Mouse (Mus musculus): ENCODE data around the gene Fntb. TPM values are rescaled to one million over a fixed set of nuclear protein-coding genes. Genes with fewer than 3 reads are reported as not detected.

Fntb gene
- polyA plus RNA-seq, 1 experiment from 2014 or later, result 42.3 TPM

GRCm38 (mm10) chr12:76770841-76771500, 5.6 kb downstream of the Fntb start:
- no peak overlapping the region for H3K9ac ChIP-seq (ENCODE audit: low read depth, low read length)
- peaks cover 4% of the 10 kb centered on the region; the same call in 1 of the 2 replicates for H3K4me1 ChIP-seq (ENCODE audit: control insufficient read depth, insufficient read depth, low read length)
- no peaks in the 10 kb centered on the region for H3K36me3 ChIP-seq (ENCODE audit: control insufficient read depth, insufficient read depth, low read length)
- no peak overlapping the region for H3K27ac ChIP-seq (ENCODE audit: low read depth, low read length)
- H3K4me2 ChIP-seq (replicated peaks; ENCODE audit: low read depth, low read length), result no peak overlapping the region
- H3K9me3 ChIP-seq (ENCODE audit: control insufficient read depth, low read length), result no peaks in the 10 kb centered on the region
- 92% methylated on average over 5 of the region's 5 CpGs for WGBS
- no peaks in the 10 kb centered on the region for H3K27me3 ChIP-seq (ENCODE audit: control insufficient read depth, insufficient read depth, low read length)
- H3K4me3 ChIP-seq (ENCODE audit: low read length), result no peak overlapping the region
- no peak for ATAC-seq (ENCODE audit: low FRiP score, low TSS enrichment)

- no peaks in the 10 kb centered on the region for H3K9me3 ChIP-seq (ENCODE audit: control insufficient read depth, low read length)
- H3K4me1 ChIP-seq (ENCODE audit: control insufficient read depth, insufficient read depth, low read length), result no peaks in the 10 kb centered on the region
- H3K36me3 ChIP-seq (ENCODE audit: control insufficient read depth, insufficient read depth, low read length), result no peaks in the 10 kb centered on the region
- no peaks in the 10 kb centered on the region for H3K27me3 ChIP-seq (ENCODE audit: control insufficient read depth, insufficient read depth, low read length)
- H3K9ac ChIP-seq (ENCODE audit: low read depth, low read length), result no peak overlapping the region
- H3K4me3 ChIP-seq (ENCODE audit: low read length), result no peak overlapping the region
- ATAC-seq (ENCODE audit: low FRiP score, low TSS enrichment), result no peak
- WGBS, result 89% methylated on average over 5 of the region's 5 CpGs
- no peak overlapping the region for H3K27ac ChIP-seq (ENCODE audit: low read depth, low read length)
- H3K4me2 ChIP-seq (replicated peaks; ENCODE audit: low read depth, low read length), result no peak overlapping the region
Measured at GRCm38 (mm10) chr12:76771540-76771939, 6.2 kb downstream of the Fntb start.

DNA sequence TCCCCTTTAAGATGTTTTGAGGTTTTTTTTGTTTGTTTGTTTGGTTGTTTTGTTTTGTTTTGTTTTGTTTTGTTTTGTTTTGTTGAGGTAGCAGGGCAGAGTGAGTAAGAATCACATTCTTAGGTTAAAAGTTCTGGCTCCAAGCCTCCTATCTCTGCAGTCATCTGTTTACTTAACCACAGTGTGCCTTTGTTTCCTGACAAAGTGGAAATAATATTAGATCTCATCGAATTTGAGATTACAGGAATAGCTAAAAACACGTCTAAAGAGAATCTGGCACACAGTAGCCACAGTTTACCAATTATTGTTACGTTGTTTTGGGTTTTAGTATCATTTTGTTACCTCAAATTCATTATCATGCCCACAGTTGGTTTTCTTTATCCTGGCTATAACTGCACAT, 9.3 kb downstream of the Fntb start:
- Histone ChIP-seq H3K27ac (ENCODE audit: low read depth, low read length) (no peak overlapping the region), H3K4me2 (replicated peaks; ENCODE audit: low read depth, low read length) (no peak overlapping the region), H3K36me3 (ENCODE audit: control insufficient read depth, insufficient read depth, low read length) (no peaks in the 10 kb centered on the region), H3K27me3 (ENCODE audit: control insufficient read depth, insufficient read depth, low read length) (no peaks in the 10 kb centered on the region), H3K9me3 (ENCODE audit: control insufficient read depth, low read length) (no peaks in the 10 kb centered on the region), H3K9ac (ENCODE audit: low read depth, low read length) (no peak overlapping the region), H3K4me3 (ENCODE audit: low read length) (no peak overlapping the region), H3K4me1 (ENCODE audit: control insufficient read depth, insufficient read depth, low read length) (no peaks in the 10 kb centered on the region)
- WGBS, result 77% methylated on average over 3 of the region's 3 CpGs
- no peak for ATAC-seq (ENCODE audit: low FRiP score, low TSS enrichment)

- H3K4me1 ChIP-seq (ENCODE audit: control insufficient read depth, insufficient read depth, low read length), result no peaks in the 10 kb centered on the region
- no peak overlapping the region for H3K27ac ChIP-seq (ENCODE audit: low read depth, low read length)
- WGBS, result 72% methylated on average over 4 of the region's 4 CpGs
- H3K4me2 ChIP-seq (replicated peaks; ENCODE audit: low read depth, low read length), result no peak overlapping the region
- H3K9ac ChIP-seq (ENCODE audit: low read depth, low read length), result no peak overlapping the region
- H3K27me3 ChIP-seq (ENCODE audit: control insufficient read depth, insufficient read depth, low read length), result no peaks in the 10 kb centered on the region
- no peak overlapping the region for H3K4me3 ChIP-seq (ENCODE audit: low read length)
- no peaks in the 10 kb centered on the region for H3K36me3 ChIP-seq (ENCODE audit: control insufficient read depth, insufficient read depth, low read length)
- H3K9me3 ChIP-seq (ENCODE audit: control insufficient read depth, low read length), result no peaks in the 10 kb centered on the region
- ATAC-seq (ENCODE audit: low FRiP score, low TSS enrichment), result no peak
Measured at GRCm38 (mm10) chr12:76775132-76775531, 9.7 kb downstream of the Fntb start.

- no peak overlapping the region for H3K27ac ChIP-seq (ENCODE audit: low read depth, low read length)
- no peaks in the 10 kb centered on the region for H3K27me3 ChIP-seq (ENCODE audit: control insufficient read depth, insufficient read depth, low read length)
- no peak for ATAC-seq (ENCODE audit: low FRiP score, low TSS enrichment)
- H3K36me3 ChIP-seq (ENCODE audit: control insufficient read depth, insufficient read depth, low read length), result no peaks in the 10 kb centered on the region
- no peaks in the 10 kb centered on the region for H3K4me1 ChIP-seq (ENCODE audit: control insufficient read depth, insufficient read depth, low read length)
- 89% methylated on average over 5 of the region's 5 CpGs for WGBS
- no peak overlapping the region for H3K9ac ChIP-seq (ENCODE audit: low read depth, low read length)
- no peak overlapping the region for H3K4me2 ChIP-seq (replicated peaks; ENCODE audit: low read depth, low read length)
- H3K4me3 ChIP-seq (ENCODE audit: low read length), result no peak overlapping the region
- H3K9me3 ChIP-seq (ENCODE audit: control insufficient read depth, low read length), result no peaks in the 10 kb centered on the region
Measured at GRCm38 (mm10) chr12:76776898-76777297, 11.5 kb downstream of the Fntb start.

DNA sequence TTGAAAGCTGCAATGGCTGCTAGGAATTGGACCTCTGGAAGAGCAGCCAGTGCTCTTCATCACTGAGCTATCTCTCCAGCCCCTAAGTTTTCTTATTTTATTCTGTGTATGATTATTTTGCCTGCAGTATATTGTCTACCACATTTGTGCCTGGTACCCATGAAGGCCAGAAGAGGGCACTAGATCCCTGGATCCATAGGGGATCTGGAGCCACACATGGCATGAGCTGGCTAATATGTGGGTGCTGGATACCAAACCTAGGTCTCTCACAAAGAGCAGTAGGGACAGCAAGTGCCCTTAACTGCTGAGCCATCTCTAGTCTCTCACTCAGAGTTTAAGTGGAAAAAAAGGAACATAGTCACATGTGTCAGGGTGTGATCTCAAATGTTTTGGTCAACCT, 12.5 kb downstream of the Fntb start:
- Histone ChIP-seq H3K27me3 (ENCODE audit: control insufficient read depth, insufficient read depth, low read length) (no peaks in the 10 kb centered on the region), H3K9ac (ENCODE audit: low read depth, low read length) (no peak overlapping the region), H3K27ac (ENCODE audit: low read depth, low read length) (no peak overlapping the region), H3K4me3 (ENCODE audit: low read length) (no peak overlapping the region), H3K36me3 (ENCODE audit: control insufficient read depth, insufficient read depth, low read length) (no peaks in the 10 kb centered on the region), H3K4me1 (ENCODE audit: control insufficient read depth, insufficient read depth, low read length) (no peaks in the 10 kb centered on the region), H3K9me3 (ENCODE audit: control insufficient read depth, low read length) (no peaks in the 10 kb centered on the region), H3K4me2 (replicated peaks; ENCODE audit: low read depth, low read length) (no peak overlapping the region)
- no peak for ATAC-seq (ENCODE audit: low FRiP score, low TSS enrichment)

DNA sequence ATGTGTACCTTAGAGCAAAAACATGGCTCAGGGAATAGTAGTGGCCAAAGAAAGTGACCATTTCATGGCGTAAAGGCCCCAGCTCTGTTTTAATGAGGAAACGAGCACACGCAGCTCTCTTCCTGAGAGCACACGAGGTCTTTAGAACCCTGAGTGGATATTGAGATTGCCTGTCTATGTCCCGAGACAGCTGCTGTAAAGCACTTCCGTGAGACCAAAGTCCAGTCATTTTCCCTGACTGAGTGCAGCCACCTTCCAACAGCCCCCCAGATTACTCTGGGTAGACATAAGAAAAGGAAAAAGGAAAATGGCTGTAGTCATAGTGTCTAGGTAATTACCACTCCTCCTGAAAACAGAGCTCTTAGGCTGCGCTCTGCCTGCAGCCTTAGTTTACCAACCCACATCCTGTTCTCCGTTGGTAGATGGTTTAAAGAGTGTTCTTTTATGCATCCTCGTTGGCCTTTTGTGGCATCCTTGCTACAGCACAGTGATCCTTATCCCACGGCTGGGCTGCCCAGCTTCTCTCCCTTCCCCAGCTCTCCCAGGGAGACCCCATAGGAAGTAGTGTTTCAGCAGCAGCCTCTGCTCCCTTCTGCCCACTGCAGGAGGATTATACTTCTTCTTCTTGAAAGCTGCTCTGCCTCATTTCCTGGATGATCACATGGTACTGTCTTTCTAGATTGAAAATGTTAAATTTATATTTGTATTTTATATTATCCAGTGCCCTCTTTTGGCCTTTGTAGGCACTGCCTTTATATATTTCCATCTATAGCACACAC, 13.1 kb downstream of the Fntb start:
- Histone ChIP-seq H3K9ac (ENCODE audit: low read depth, low read length) (no peak overlapping the region), H3K27me3 (ENCODE audit: control insufficient read depth, insufficient read depth, low read length) (no peaks in the 10 kb centered on the region), H3K9me3 (ENCODE audit: control insufficient read depth, low read length) (no peaks in the 10 kb centered on the region), H3K4me2 (replicated peaks; ENCODE audit: low read depth, low read length) (no peak overlapping the region), H3K4me3 (ENCODE audit: low read length) (no peak overlapping the region), H3K36me3 (ENCODE audit: control insufficient read depth, insufficient read depth, low read length) (no peaks in the 10 kb centered on the region), H3K27ac (ENCODE audit: low read depth, low read length) (no peak overlapping the region), H3K4me1 (ENCODE audit: control insufficient read depth, insufficient read depth, low read length) (no peaks in the 10 kb centered on the region)
- no peak for ATAC-seq (ENCODE audit: low FRiP score, low TSS enrichment)
- 86% methylated on average over 10 of the region's 10 CpGs for WGBS

- H3K4me1 ChIP-seq (ENCODE audit: control insufficient read depth, insufficient read depth, low read length), result no peaks in the 10 kb centered on the region
- no peak overlapping the region for H3K9ac ChIP-seq (ENCODE audit: low read depth, low read length)
- no peaks in the 10 kb centered on the region for H3K36me3 ChIP-seq (ENCODE audit: control insufficient read depth, insufficient read depth, low read length)
- ATAC-seq (ENCODE audit: low FRiP score, low TSS enrichment), result no peak
- H3K27me3 ChIP-seq (ENCODE audit: control insufficient read depth, insufficient read depth, low read length), result no peaks in the 10 kb centered on the region
- 86% methylated on average over 5 of the region's 5 CpGs for WGBS
- no peak overlapping the region for H3K27ac ChIP-seq (ENCODE audit: low read depth, low read length)
- no peak overlapping the region for H3K4me2 ChIP-seq (replicated peaks; ENCODE audit: low read depth, low read length)
- H3K9me3 ChIP-seq (ENCODE audit: control insufficient read depth, low read length), result no peaks in the 10 kb centered on the region
- no peak overlapping the region for H3K4me3 ChIP-seq (ENCODE audit: low read length)
Measured at GRCm38 (mm10) chr12:76779951-76780350, 14.6 kb downstream of the Fntb start.

DNA sequence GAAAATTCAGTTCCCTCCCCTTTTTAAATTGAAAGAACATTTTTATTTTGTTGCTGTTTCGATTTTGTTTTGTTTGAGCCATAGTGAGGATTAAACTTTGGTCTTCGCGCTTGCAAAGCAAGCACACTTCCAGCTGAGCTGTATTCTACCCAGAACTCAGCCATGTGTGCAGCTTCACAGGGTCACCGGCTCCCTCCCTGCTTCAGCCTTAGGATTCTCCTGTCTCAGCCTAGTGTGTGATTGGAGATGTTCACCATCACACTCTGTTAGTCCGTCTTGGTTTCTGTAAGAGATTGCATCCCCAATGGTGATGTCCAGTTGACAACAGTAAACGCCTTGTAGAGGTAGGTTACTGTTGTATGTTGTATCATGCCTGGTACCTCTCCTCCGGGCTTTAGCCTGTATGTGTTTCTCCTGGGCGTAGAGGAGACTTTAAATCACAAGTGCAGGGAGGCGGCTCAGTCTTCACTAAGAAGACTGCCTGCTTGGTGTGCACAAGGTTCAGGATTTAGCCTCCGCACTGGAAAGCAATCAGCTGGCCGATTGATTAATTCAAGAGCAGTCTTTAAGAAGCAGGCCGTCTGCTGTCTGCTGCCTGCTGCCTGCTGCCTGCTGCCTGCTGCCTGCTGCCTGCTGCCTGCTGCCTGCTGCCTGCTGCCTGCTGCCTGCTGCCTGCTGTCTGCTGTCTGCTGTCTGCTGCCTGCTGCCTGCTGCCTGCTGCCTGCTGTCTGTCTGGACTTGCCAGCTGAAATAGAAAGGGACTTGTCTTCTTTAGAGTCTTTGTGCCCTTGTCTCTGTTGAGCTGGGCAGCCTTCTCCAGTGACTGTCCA, 15.5 kb downstream of the Fntb start:
- no peaks in the 10 kb centered on the region for H3K27me3 ChIP-seq (ENCODE audit: control insufficient read depth, insufficient read depth, low read length)
- ATAC-seq (ENCODE audit: low FRiP score, low TSS enrichment), result no peak
- no peaks in the 10 kb centered on the region for H3K4me1 ChIP-seq (ENCODE audit: control insufficient read depth, insufficient read depth, low read length)
- no peak overlapping the region for H3K4me2 ChIP-seq (replicated peaks; ENCODE audit: low read depth, low read length)
- no peak overlapping the region for H3K4me3 ChIP-seq (ENCODE audit: low read length)
- no peak overlapping the region for H3K27ac ChIP-seq (ENCODE audit: low read depth, low read length)
- no peaks in the 10 kb centered on the region for H3K36me3 ChIP-seq (ENCODE audit: control insufficient read depth, insufficient read depth, low read length)
- H3K9me3 ChIP-seq (ENCODE audit: control insufficient read depth, low read length), result no peaks in the 10 kb centered on the region
- 77% methylated on average over 12 of the region's 12 CpGs for WGBS
- H3K9ac ChIP-seq (ENCODE audit: low read depth, low read length), result no peak overlapping the region
